Mouse (Mus musculus) heart, embryonic 10.5 days (tissue): ENCODE data around the gene Thbs3. TPM values are rescaled to one million over a fixed set of nuclear protein-coding genes. Genes with fewer than 3 reads are reported as not detected.

ENCODE experiments used
- DNase-seq: peaks from one replicate; pipeline ENCODE4 v3.0.0-alpha.2; 2017; ENCODE audit warnings: low spot score
- H3K27ac ChIP-seq: fragments of 300-500 bp; sonication (generic); 2 replicates; pipeline ENCODE4 v1.5.1; 2016; ENCODE audit warnings: mild to moderate bottlenecking
- H3K27me3 ChIP-seq: fragments of 300-500 bp; sonication (generic); 2 replicates; pipeline ENCODE4 v1.6.1; 2016; ENCODE audit warnings: mild to moderate bottlenecking; ENCODE audit not compliant: poor library complexity, insufficient read depth, severe bottlenecking
- H3K36me3 ChIP-seq: fragments of 300-500 bp; sonication (generic); 2 replicates; pipeline ENCODE4 v1.6.1; 2016; ENCODE audit warnings: mild to moderate bottlenecking, moderate library complexity
- H3K4me1 ChIP-seq: fragments of 300-500 bp; sonication (generic); 2 replicates; pipeline ENCODE4 v1.6.1; 2016; ENCODE audit warnings: mild to moderate bottlenecking
- H3K4me3 ChIP-seq: fragments of 300-500 bp; sonication (generic); 2 replicates; pipeline ENCODE4 v1.5.1; 2016; ENCODE audit warnings: mild to moderate bottlenecking, moderate library complexity
- H3K9me3 ChIP-seq: fragments of 300-500 bp; sonication (generic); 2 replicates; pipeline ENCODE4 v1.6.1; 2016; ENCODE audit warnings: mild to moderate bottlenecking, moderate library complexity
- WGBS: fragments of 180-500 bp; shearing (Covaris S2); methylation state at CpG from one replicate; pipeline ENCODE4 v1.1.7; 2016; 5-methylcytosine and 5-hydroxymethylcytosine counted together
- polyA plus RNA-seq: library from polyadenylated mRNA; unstranded; fragments of >200 nt; fragmentation: Nextera tagmentation; extraction: Ambion mirVana; gene quantifications from 2 replicates; pipeline ENCODE4 v1.2.1, GENCODE M21; 2016

Thbs3 gene
- polyA plus RNA-seq: 18.1 and 20.0 TPM in 2 replicates

- DNase-seq: no peak
- Histone ChIP-seq H3K4me3 (peak within 1 kb of the TSS; percentile 96), H3K9me3 (no peaks in the 10 kb centered on the region), H3K36me3 (peaks cover 17% of the 10 kb centered on the region), H3K4me1 (peaks cover 48% of the 10 kb centered on the region), H3K27ac (peak within 1 kb of the TSS; percentile 97), H3K27me3 (no peaks in the 10 kb centered on the region)
- WGBS: 2% methylated on average over 19 of the region's 19 CpGs
Measured at GRCm38 (mm10) chr3:89214681-89215411, at the start of gene Thbs3. Gene Thbs3 (plus strand): TSS chr3:89215180.

GRCm38 (mm10) chr3:89165268-89165870 lies 49.6 kb upstream of the Thbs3 start:
- Histone ChIP-seq H3K4me1 (peaks cover 21% of the 10 kb centered on the region), H3K4me3 (peak overlapping the region; percentile 96), H3K27ac (peak overlapping the region; percentile 99), H3K27me3 (no peaks in the 10 kb centered on the region), H3K9me3 (no peaks in the 10 kb centered on the region), H3K36me3 (peaks cover 35% of the 10 kb centered on the region)
- WGBS: 27% methylated on average over 12 of the region's 12 CpGs
- no peak for DNase-seq

DNA sequence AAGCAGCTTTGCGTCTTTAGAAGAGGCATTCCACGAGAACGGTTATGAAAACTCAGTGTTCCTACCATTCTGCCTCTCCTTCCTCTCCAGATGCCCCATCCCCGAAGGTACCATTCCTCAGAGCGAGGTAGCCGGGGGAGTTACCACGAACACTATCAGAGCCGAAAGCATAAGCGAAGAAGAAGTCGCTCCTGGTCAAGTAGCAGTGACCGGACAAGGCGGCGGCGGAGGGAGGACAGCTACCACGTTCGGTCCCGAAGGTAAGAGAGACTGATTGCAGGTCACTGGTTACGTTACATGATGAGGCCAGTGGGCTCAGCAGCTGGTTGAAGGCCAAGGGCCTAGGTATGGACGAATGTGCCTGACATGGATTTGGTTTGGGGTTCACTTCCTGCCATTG lies 48.0 kb upstream of the Thbs3 start:
- peaks cover 49% of the 10 kb centered on the region for H3K36me3 ChIP-seq
- no peaks in the 10 kb centered on the region for H3K27me3 ChIP-seq
- no peaks in the 10 kb centered on the region for H3K9me3 ChIP-seq
- no peak overlapping the region for H3K4me3 ChIP-seq
- 90% methylated on average over 19 of the region's 19 CpGs for WGBS
- H3K4me1 ChIP-seq: peaks cover 21% of the 10 kb centered on the region
- H3K27ac ChIP-seq: no peak overlapping the region
- DNase-seq: no peak

- peaks cover 15% of the 10 kb centered on the region for H3K4me1 ChIP-seq
- H3K27ac ChIP-seq: no peak overlapping the region
- peaks cover 76% of the 10 kb centered on the region for H3K36me3 ChIP-seq
- no peaks in the 10 kb centered on the region for H3K9me3 ChIP-seq
- 95% methylated on average over 11 of the region's 11 CpGs for WGBS
- H3K4me3 ChIP-seq: 0 out of 2 replicates have a peak overlapping the region, but pooled peaks have one; percentile 7
- DNase-seq: no peak
- no peaks in the 10 kb centered on the region for H3K27me3 ChIP-seq
Measured at GRCm38 (mm10) chr3:89174844-89175243, 40.1 kb upstream of the Thbs3 start.

DNA sequence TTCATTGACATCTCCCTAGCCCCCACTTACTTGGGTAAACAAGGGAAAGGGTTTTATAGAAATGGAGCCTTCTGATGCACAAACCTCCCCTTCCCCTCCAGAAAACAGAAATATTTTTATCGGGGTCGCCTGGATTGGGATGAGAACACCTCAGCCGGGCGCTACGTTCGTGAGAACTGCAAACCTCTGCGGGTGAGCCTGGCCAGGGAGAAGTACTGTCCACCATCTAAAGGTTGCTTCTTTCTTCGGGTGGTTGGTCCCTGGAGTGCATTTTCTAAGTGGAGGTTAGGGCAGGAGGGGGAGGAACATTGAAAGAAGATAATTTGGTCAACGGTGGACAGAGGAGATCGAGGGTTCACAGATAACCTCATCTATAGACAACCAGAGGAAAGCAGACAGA lies 39.4 kb upstream of the Thbs3 start:
- Histone ChIP-seq H3K9me3 (no peaks in the 10 kb centered on the region), H3K27ac (no peak overlapping the region), H3K4me1 (peaks cover 15% of the 10 kb centered on the region), H3K36me3 (peaks cover 76% of the 10 kb centered on the region), H3K4me3 (no peak overlapping the region), H3K27me3 (no peaks in the 10 kb centered on the region)
- DNase-seq: no peak
- 91% methylated on average over 10 of the region's 10 CpGs for WGBS

GRCm38 (mm10) chr3:89176421-89176820 lies 38.6 kb upstream of the Thbs3 start:
- peak overlapping the region; percentile 15; the same call in 1 of the 2 replicates for H3K4me3 ChIP-seq
- peaks cover 77% of the 10 kb centered on the region for H3K36me3 ChIP-seq

GRCm38 (mm10) chr3:89177242-89178106 lies 37.5 kb upstream of the Thbs3 start, which contains the start of gene Scamp3:
Gene Scamp3 (plus strand): TSS chr3:89177473.
- peaks cover 78% of the 10 kb centered on the region for H3K36me3 ChIP-seq
- no peaks in the 10 kb centered on the region for H3K27me3 ChIP-seq
- WGBS: under 1% methylated on average over 43 of the region's 43 CpGs
- no peaks in the 10 kb centered on the region for H3K9me3 ChIP-seq
- peaks cover 17% of the 10 kb centered on the region for H3K4me1 ChIP-seq
- H3K27ac ChIP-seq: peak within 1 kb of the TSS; percentile 89
- peak; percentile 98 for DNase-seq
- peak within 1 kb of the TSS; percentile 81 for H3K4me3 ChIP-seq

More at GRCm38 (mm10) chr3:89176421-89176820, 38.6 kb upstream of the Thbs3 start:
- no peaks in the 10 kb centered on the region for H3K9me3 ChIP-seq
- WGBS: 86% methylated on average over 7 of the region's 7 CpGs
- DNase-seq: no peak
- no peaks in the 10 kb centered on the region for H3K27me3 ChIP-seq
- no peak overlapping the region for H3K27ac ChIP-seq
- H3K4me1 ChIP-seq: peaks cover 15% of the 10 kb centered on the region

- Histone ChIP-seq H3K4me3 (peak overlapping the region; percentile 81), H3K4me1 (peaks cover 22% of the 10 kb centered on the region), H3K27me3 (no peaks in the 10 kb centered on the region), H3K9me3 (no peaks in the 10 kb centered on the region), H3K36me3 (peaks cover 73% of the 10 kb centered on the region), H3K27ac (peak overlapping the region; percentile 89)
- WGBS: 8% methylated on average over 6 of the region's 6 CpGs
- DNase-seq: no peak
Measured at GRCm38 (mm10) chr3:89178107-89178385, 36.9 kb upstream of the Thbs3 start.

GRCm38 (mm10) chr3:89179056-89179455 lies 35.9 kb upstream of the Thbs3 start:
- 93% methylated on average over 11 of the region's 11 CpGs for WGBS
- Histone ChIP-seq H3K36me3 (peaks cover 63% of the 10 kb centered on the region), H3K4me3 (0 out of 2 replicates have a peak overlapping the region, but pooled peaks have one; percentile 81), H3K27me3 (no peaks in the 10 kb centered on the region), H3K27ac (0 out of 2 replicates have a peak overlapping the region, but pooled peaks have one; percentile 42), H3K9me3 (no peaks in the 10 kb centered on the region), H3K4me1 (peaks cover 32% of the 10 kb centered on the region)
- DNase-seq: no peak

DNA sequence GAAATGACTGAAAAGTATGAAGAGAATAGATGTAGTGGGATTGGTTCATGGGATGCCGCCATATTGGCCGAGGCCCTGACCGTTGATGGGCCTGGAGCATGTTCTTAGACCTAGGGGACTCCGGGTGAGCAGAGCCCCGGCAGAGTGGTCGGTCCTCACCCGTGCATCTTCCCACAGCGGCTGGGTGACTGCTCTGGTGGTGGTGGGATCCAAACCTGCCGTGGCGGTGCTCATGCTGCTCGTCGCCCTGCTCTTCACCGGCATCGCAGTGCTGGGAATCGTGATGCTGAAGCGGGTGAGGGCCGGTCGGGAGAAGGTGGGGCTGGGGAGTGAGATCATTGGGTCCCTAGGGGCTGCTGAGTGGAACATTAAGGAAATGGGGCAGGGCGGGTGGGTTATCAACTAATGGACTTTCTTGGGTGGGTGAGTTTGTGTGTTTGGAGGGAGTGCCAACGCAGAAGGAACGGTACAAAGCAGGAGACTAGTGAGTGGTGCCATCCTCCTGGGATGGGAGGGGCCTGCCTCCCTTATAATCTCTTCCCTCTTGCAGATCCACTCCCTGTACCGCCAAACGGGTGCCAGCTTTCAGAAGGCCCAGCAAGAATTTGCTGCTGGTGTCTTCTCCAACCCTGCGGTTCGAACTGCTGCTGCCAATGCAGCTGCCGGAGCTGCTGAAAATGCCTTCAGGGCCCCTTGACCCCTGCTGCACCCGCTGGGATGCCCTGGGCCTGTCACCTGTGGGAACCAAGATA lies 33.1 kb upstream of the Thbs3 start:
- no peak for DNase-seq
- H3K9me3 ChIP-seq: no peaks in the 10 kb centered on the region
- H3K36me3 ChIP-seq: peaks cover 37% of the 10 kb centered on the region
- H3K4me3 ChIP-seq: no peak overlapping the region
- peaks cover 3% of the 10 kb centered on the region; the same call in 1 of the 2 replicates for H3K27me3 ChIP-seq
- peaks cover 54% of the 10 kb centered on the region for H3K4me1 ChIP-seq
- H3K27ac ChIP-seq: no peak overlapping the region
- 90% methylated on average over 27 of the region's 27 CpGs for WGBS

GRCm38 (mm10) chr3:89182531-89183057 lies 32.4 kb upstream of the Thbs3 start:
- no peak for DNase-seq
- WGBS: 50% methylated on average over 7 of the region's 7 CpGs
- peak overlapping the region; percentile 92; the same call in 1 of the 2 replicates for H3K27ac ChIP-seq

More at GRCm38 (mm10) chr3:89182531-89183057, 32.4 kb upstream of the Thbs3 start:
- H3K4me3 ChIP-seq: peak overlapping the region; percentile 80
- peaks cover 10% of the 10 kb centered on the region; the same call in 1 of the 2 replicates for H3K27me3 ChIP-seq
- peaks cover 61% of the 10 kb centered on the region for H3K4me1 ChIP-seq
- H3K9me3 ChIP-seq: no peaks in the 10 kb centered on the region
- peaks cover 37% of the 10 kb centered on the region for H3K36me3 ChIP-seq
